Mouse (Mus musculus): ENCODE data around the gene Nphs1. TPM values are rescaled to one million over a fixed set of nuclear protein-coding genes. Genes with fewer than 3 reads are reported as not detected.

Nphs1 gene
- polyA plus RNA-seq, 1 experiment from 2014 or later = 0.54 TPM

Other genes with a start within 250 kb of the Nphs1 start
- gene Polr2i, start 226.4 kb upstream of the Nphs1 start, polyA plus RNA-seq (2014; fragmentation: Nextera tagmentation; extraction: Ambion mirVana) = 179 and 199 TPM in 2 replicates
- gene Tbcb, start 226.0 kb upstream of the Nphs1 start, polyA plus RNA-seq (2014; fragmentation: Nextera tagmentation; extraction: Ambion mirVana) = 390 and 397 TPM in 2 replicates
- not detected in 2 replicates for gene Ovol3, start 222.6 kb upstream of the Nphs1 start, polyA plus RNA-seq (2014; fragmentation: Nextera tagmentation; extraction: Ambion mirVana)
- gene Thap8, start 178.2 kb upstream of the Nphs1 start, polyA plus RNA-seq (2014; fragmentation: Nextera tagmentation; extraction: Ambion mirVana) = 0.16 and 0.43 TPM in 2 replicates
- 5.7 and 5.9 TPM in 2 replicates for gene Wdr62, start 177.9 kb upstream of the Nphs1 start, polyA plus RNA-seq (2014; fragmentation: Nextera tagmentation; extraction: Ambion mirVana)
- gene Clip3, start 166.6 kb upstream of the Nphs1 start, polyA plus RNA-seq (2014; fragmentation: Nextera tagmentation; extraction: Ambion mirVana) = 123 and 146 TPM in 2 replicates
- 119 and 123 TPM in 2 replicates for gene Alkbh6, start 149.6 kb upstream of the Nphs1 start, polyA plus RNA-seq (2014; fragmentation: Nextera tagmentation; extraction: Ambion mirVana)
- 10.7 and 11.9 TPM in 2 replicates for gene Syne4, start 143.5 kb upstream of the Nphs1 start, polyA plus RNA-seq (2014; fragmentation: Nextera tagmentation; extraction: Ambion mirVana)
- not detected in 2 replicates for gene E130208F15Rik, start 136.6 kb upstream of the Nphs1 start, polyA plus RNA-seq (2014; fragmentation: Nextera tagmentation; extraction: Ambion mirVana)
- gene Sdhaf1, start 134.4 kb upstream of the Nphs1 start, polyA plus RNA-seq (2014; fragmentation: Nextera tagmentation; extraction: Ambion mirVana) = 16.5 and 19.2 TPM in 2 replicates
- gene Lrfn3, start 95.5 kb upstream of the Nphs1 start, polyA plus RNA-seq (2014; fragmentation: Nextera tagmentation; extraction: Ambion mirVana) = 14.5 and 15.0 TPM in 2 replicates
- gene Tyrobp, start 44.6 kb upstream of the Nphs1 start, polyA plus RNA-seq (2014; fragmentation: Nextera tagmentation; extraction: Ambion mirVana) = 27.2 and 35.6 TPM in 2 replicates
- 1.1 TPM in 1 of 2 replicates, not detected in the other for gene Hcst, start 38.5 kb upstream of the Nphs1 start, polyA plus RNA-seq (2014; fragmentation: Nextera tagmentation; extraction: Ambion mirVana)
- 1.8 and 2.9 TPM in 2 replicates for gene Nfkbid, start 36.6 kb upstream of the Nphs1 start, polyA plus RNA-seq (2014; fragmentation: Nextera tagmentation; extraction: Ambion mirVana)
- gene Aplp1, start 12.8 kb upstream of the Nphs1 start, polyA plus RNA-seq (2014; fragmentation: Nextera tagmentation; extraction: Ambion mirVana) = 690 and 752 TPM in 2 replicates
- gene Kirrel2, start 625 bp upstream of the Nphs1 start, polyA plus RNA-seq (2014; fragmentation: Nextera tagmentation; extraction: Ambion mirVana) = 1.8 and 2.4 TPM in 2 replicates
- 0.48 TPM in 1 of 2 replicates, not detected in the other for gene Prodh2, start 35.3 kb downstream of the Nphs1 start, polyA plus RNA-seq (2014; fragmentation: Nextera tagmentation; extraction: Ambion mirVana)
- 112 TPM in 2 replicates for gene Arhgap33, start 76.7 kb downstream of the Nphs1 start, polyA plus RNA-seq (2014; fragmentation: Nextera tagmentation; extraction: Ambion mirVana)
- 9.3 and 12.6 TPM in 2 replicates for gene Hspb6, start 93.9 kb downstream of the Nphs1 start, polyA plus RNA-seq (2014; fragmentation: Nextera tagmentation; extraction: Ambion mirVana)
- 10.4 and 11.0 TPM in 2 replicates for gene Proser3, start 94.0 kb downstream of the Nphs1 start, polyA plus RNA-seq (2014; fragmentation: Nextera tagmentation; extraction: Ambion mirVana)
- gene Lin37, start 101.5 kb downstream of the Nphs1 start, polyA plus RNA-seq (2014; fragmentation: Nextera tagmentation; extraction: Ambion mirVana) = 49.2 and 49.4 TPM in 2 replicates
- gene U2af1l4, start 105.0 kb downstream of the Nphs1 start, polyA plus RNA-seq (2014; fragmentation: Nextera tagmentation; extraction: Ambion mirVana) = 88.7 and 105 TPM in 2 replicates
- 6.5 and 9.2 TPM in 2 replicates for gene Gm49396, start 105.0 kb downstream of the Nphs1 start, polyA plus RNA-seq (2014; fragmentation: Nextera tagmentation; extraction: Ambion mirVana)
- gene Psenen, start 105.3 kb downstream of the Nphs1 start, polyA plus RNA-seq (2014; fragmentation: Nextera tagmentation; extraction: Ambion mirVana) = 109 and 118 TPM in 2 replicates
- 2.2 and 3.1 TPM in 2 replicates for gene Igflr1, start 107.1 kb downstream of the Nphs1 start, polyA plus RNA-seq (2014; fragmentation: Nextera tagmentation; extraction: Ambion mirVana)
- 11.4 and 12.9 TPM in 2 replicates for gene Kmt2b, start 130.4 kb downstream of the Nphs1 start, polyA plus RNA-seq (2014; fragmentation: Nextera tagmentation; extraction: Ambion mirVana)
- gene Zbtb32, start 140.6 kb downstream of the Nphs1 start, polyA plus RNA-seq (2014; fragmentation: Nextera tagmentation; extraction: Ambion mirVana) = 0.35 and 0.42 TPM in 2 replicates
- gene Upk1a, start 154.5 kb downstream of the Nphs1 start, polyA plus RNA-seq (2014; fragmentation: Nextera tagmentation; extraction: Ambion mirVana) = 0.43 and 0.76 TPM in 2 replicates
- gene Cox6b1, start 167.8 kb downstream of the Nphs1 start, polyA plus RNA-seq (2014; fragmentation: Nextera tagmentation; extraction: Ambion mirVana) = 1,184 and 1,299 TPM in 2 replicates
- gene Etv2, start 177.5 kb downstream of the Nphs1 start, polyA plus RNA-seq (2014; fragmentation: Nextera tagmentation; extraction: Ambion mirVana) = 0.19 TPM in 1 of 2 replicates, not detected in the other
- 115 and 118 TPM in 2 replicates for gene Rbm42, start 192.0 kb downstream of the Nphs1 start, polyA plus RNA-seq (2014; fragmentation: Nextera tagmentation; extraction: Ambion mirVana)
- 20.0 and 20.6 TPM in 2 replicates for gene Haus5, start 206.7 kb downstream of the Nphs1 start, polyA plus RNA-seq (2014; fragmentation: Nextera tagmentation; extraction: Ambion mirVana)
- gene Pmis2, start 213.3 kb downstream of the Nphs1 start, polyA plus RNA-seq (2014; fragmentation: Nextera tagmentation; extraction: Ambion mirVana) = not detected in 2 replicates
- gene 2200002J24Rik, start 240.6 kb downstream of the Nphs1 start, polyA plus RNA-seq (2014; fragmentation: Nextera tagmentation; extraction: Ambion mirVana) = not detected in 2 replicates